In genomic region chr2:31450661-31451060, GRCm38 (mm10) we compare ENCODE assay signal across 17 mouse cellular contexts.
"Had no signal": no experiment of that assay in that cellular context is flagged by ENCODE, and none has a peak within 500 bp of the region (broad histone marks: within the 10 kb centered on the region; RNA-seq: fewer than 3 reads in every experiment).

No protein-coding gene starts in this region.

- H3K36me3 ChIP-seq: limb, embryonic 12.5 days; limb, embryonic 15.5 days; liver, embryonic 13.5 days; midbrain, embryonic 12.5 days; midbrain, embryonic 15.5 days; neural tube, embryonic 12.5 days; neural tube, embryonic 15.5 days had no signal

- H3K4me3 ChIP-seq: limb, embryonic 12.5 days; limb, embryonic 15.5 days; liver, embryonic 13.5 days; midbrain, embryonic 12.5 days; midbrain, embryonic 15.5 days; neural tube, embryonic 12.5 days; neural tube, embryonic 15.5 days had no signal

- H3K27me3 ChIP-seq: limb, embryonic 12.5 days; limb, embryonic 15.5 days; liver, embryonic 13.5 days; neural tube, embryonic 15.5 days had no signal

- H3K27ac ChIP-seq: limb, embryonic 12.5 days; limb, embryonic 15.5 days; liver, embryonic 13.5 days; macrophage; midbrain, embryonic 12.5 days; midbrain, embryonic 15.5 days; neural tube, embryonic 12.5 days; neural tube, embryonic 15.5 days had no signal

- H3K9ac ChIP-seq: limb, embryonic 12.5 days; limb, embryonic 15.5 days; liver, embryonic 13.5 days; midbrain, embryonic 12.5 days; midbrain, embryonic 15.5 days; neural tube, embryonic 12.5 days; neural tube, embryonic 15.5 days had no signal

- DNase-seq: kidney, adult 18-20 months; kidney, adult 9 months; kidney, postnatal 14 days; kidney, postnatal 4 days; left cerebral cortex, postnatal 4 days; liver, embryonic 13.5 days; lung, adult 2 months; lung, postnatal 14 days; thymus, adult 18-20 months; thymus, postnatal 36 days had no signal
